Mouse (Mus musculus): ENCODE data around the gene Tbc1d10b. TPM values are rescaled to one million over a fixed set of nuclear protein-coding genes. Genes with fewer than 3 reads are reported as not detected.

Gene Tbc1d10b
- polyA plus RNA-seq, 1 experiment from 2014 or later = 15.8 TPM

DNA sequence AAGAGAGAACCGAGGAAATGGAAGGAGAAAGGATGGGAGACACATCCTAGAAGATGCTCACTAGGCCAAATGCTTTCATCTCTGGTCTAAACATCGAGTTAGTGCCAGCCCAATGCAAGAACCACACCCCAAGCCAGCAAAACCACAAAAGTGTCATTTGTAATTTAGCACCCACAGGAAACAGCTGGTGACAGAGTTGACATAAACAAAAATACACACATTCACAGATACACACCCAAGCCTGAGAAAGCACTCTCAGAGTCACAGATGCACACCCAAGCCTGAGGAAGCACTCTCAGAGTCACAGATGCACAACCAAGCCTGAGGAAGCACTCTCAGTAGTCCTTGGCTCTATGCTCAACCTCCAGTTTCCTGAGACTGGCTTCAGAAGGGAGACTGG is 27.5 kb downstream of the Tbc1d10b start:
- H3K4me2 ChIP-seq (ENCODE audit: low read depth, low read length) = no peak overlapping the region
- H3K9ac ChIP-seq (replicated peaks; ENCODE audit: low read length) = no peak overlapping the region
- DNase-seq (ENCODE audit: low spot score) (no peak), ATAC-seq (replicated peaks; ENCODE audit: insufficient number of reproducible peaks, low FRiP score, low TSS enrichment, low read depth) (no peak)
- H3K27me3 ChIP-seq (ENCODE audit: control insufficient read depth, insufficient read depth, low read length) = no peaks in the 10 kb centered on the region
- no peaks in the 10 kb centered on the region for H3K4me1 ChIP-seq (ENCODE audit: control insufficient read depth, insufficient read depth, low read length)
- H3K27ac ChIP-seq (replicated peaks; ENCODE audit: low read depth, low read length) = no peak overlapping the region
- H3K36me3 ChIP-seq (replicated peaks; ENCODE audit: control insufficient read depth, insufficient read depth, low read depth, low read length) = no peaks in the 10 kb centered on the region
- H3K9me3 ChIP-seq (replicated peaks; ENCODE audit: control insufficient read depth, low read length) = no peaks in the 10 kb centered on the region
- no peak overlapping the region for H3K4me3 ChIP-seq (ENCODE audit: low read depth, low read length)
- WGBS = 73% methylated on average over 2 of the region's 2 CpGs

DNA sequence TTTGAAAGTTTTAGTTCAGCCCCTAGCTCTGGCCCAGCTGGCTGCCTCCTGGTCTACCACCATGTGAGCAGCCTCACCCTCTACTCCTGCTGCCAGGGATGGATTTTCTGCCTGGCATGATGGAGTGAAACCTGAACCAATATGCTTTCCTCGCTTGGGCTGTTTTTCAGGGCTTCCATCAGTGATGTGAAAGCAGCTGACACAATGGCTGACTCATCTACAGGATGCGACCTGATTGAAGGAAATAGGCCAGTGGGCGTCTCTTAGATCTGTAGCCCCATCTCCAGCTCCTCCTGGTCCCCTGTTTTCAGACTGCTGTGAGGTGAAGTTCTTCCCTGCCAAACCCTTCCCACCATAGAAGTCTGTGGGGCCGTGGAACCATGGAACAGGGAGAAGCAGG is 31.3 kb downstream of the Tbc1d10b start:
- DNase-seq (ENCODE audit: low spot score) (no peak), ATAC-seq (replicated peaks; ENCODE audit: insufficient number of reproducible peaks, low FRiP score, low TSS enrichment, low read depth) (no peak)
- Histone ChIP-seq H3K9ac (replicated peaks; ENCODE audit: low read length) (no peak overlapping the region), H3K27ac (replicated peaks; ENCODE audit: low read depth, low read length) (no peak overlapping the region), H3K27me3 (ENCODE audit: control insufficient read depth, insufficient read depth, low read length) (no peaks in the 10 kb centered on the region), H3K36me3 (replicated peaks; ENCODE audit: control insufficient read depth, insufficient read depth, low read depth, low read length) (no peaks in the 10 kb centered on the region), H3K4me3 (ENCODE audit: low read depth, low read length) (no peak overlapping the region), H3K9me3 (replicated peaks; ENCODE audit: control insufficient read depth, low read length) (no peaks in the 10 kb centered on the region), H3K4me2 (ENCODE audit: low read depth, low read length) (no peak overlapping the region), H3K4me1 (ENCODE audit: control insufficient read depth, insufficient read depth, low read length) (no peaks in the 10 kb centered on the region)
- 69% methylated on average over 4 of the region's 4 CpGs for WGBS

DNA sequence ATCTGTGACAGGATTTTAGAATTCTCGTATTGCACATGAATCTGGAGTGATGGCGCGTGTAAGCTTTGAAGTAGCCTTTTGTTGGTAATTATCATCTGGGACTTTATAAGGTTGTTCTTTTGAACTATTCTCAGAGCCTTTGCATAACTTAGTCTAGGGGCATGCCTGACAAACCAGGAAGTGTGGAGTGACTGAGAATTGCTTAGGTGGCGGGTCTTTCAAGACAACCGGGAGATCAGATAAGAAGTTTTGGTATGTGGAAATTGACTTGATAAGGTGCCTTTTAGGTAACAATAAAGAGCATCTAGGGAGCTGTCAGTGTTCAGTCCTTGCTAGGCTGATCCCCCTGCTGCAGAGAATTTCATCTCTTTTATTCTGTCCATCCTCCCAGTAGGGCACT is 41.8 kb downstream of the Tbc1d10b start:
- no peak for ATAC-seq (replicated peaks; ENCODE audit: insufficient number of reproducible peaks, low FRiP score, low TSS enrichment, low read depth)
- DNase-seq (ENCODE audit: low spot score) = no peak
- Histone ChIP-seq H3K4me1 (ENCODE audit: control insufficient read depth, insufficient read depth, low read length) (no peaks in the 10 kb centered on the region), H3K9me3 (replicated peaks; ENCODE audit: control insufficient read depth, low read length) (no peaks in the 10 kb centered on the region), H3K27me3 (ENCODE audit: control insufficient read depth, insufficient read depth, low read length) (no peaks in the 10 kb centered on the region), H3K9ac (replicated peaks; ENCODE audit: low read length) (no peak overlapping the region), H3K4me3 (ENCODE audit: low read depth, low read length) (no peak overlapping the region), H3K27ac (replicated peaks; ENCODE audit: low read depth, low read length) (no peak overlapping the region), H3K4me2 (ENCODE audit: low read depth, low read length) (no peak overlapping the region), H3K36me3 (replicated peaks; ENCODE audit: control insufficient read depth, insufficient read depth, low read depth, low read length) (no peaks in the 10 kb centered on the region)
- 93% methylated on average over 5 of the region's 5 CpGs for WGBS

DNA sequence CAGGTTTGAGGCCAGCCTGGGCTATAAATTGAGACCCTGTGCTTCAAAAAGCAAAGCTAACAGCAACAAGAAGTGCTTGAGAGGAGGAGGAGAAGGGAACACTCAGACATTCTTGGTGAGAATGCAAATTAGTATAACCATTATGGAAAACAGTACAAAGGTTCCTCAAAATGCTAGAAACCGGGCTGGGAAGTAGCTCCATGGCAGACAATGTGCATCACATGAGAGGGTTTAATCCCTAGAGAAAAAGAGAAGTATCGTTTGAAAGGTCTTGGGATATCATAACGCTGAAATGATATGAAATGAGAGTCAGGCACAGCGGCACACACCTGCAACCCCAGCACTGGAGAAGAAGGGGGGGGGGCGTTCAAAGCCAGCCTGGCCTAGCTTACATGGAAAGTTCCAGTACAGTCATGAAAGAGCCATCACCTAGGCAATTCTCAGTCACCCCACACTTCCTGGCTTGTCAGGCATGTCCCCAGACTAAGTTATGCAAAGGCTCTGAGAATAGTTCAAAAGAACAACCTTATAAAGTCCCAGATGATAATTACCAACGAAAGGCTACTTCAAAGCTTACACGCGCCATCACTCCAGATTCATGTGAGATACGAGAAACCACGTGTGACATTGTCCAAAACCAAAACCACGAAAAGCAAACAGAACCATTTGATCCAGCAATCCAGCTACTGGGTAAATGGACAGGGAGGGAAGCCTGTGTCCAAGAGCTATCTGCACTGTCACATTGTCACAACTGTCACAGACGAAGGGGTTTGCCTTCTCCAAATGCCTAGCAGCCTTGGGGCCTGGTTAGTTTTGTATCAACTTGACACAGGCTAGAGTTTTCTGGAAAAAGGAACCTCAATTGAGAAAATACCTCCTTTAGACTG is 42.4 kb downstream of the Tbc1d10b start:
- Histone ChIP-seq H3K27ac (replicated peaks; ENCODE audit: low read depth, low read length) (no peak overlapping the region), H3K36me3 (replicated peaks; ENCODE audit: control insufficient read depth, insufficient read depth, low read depth, low read length) (no peaks in the 10 kb centered on the region), H3K9me3 (replicated peaks; ENCODE audit: control insufficient read depth, low read length) (no peaks in the 10 kb centered on the region), H3K9ac (replicated peaks; ENCODE audit: low read length) (no peak overlapping the region), H3K27me3 (ENCODE audit: control insufficient read depth, insufficient read depth, low read length) (no peaks in the 10 kb centered on the region), H3K4me2 (ENCODE audit: low read depth, low read length) (no peak overlapping the region), H3K4me1 (ENCODE audit: control insufficient read depth, insufficient read depth, low read length) (no peaks in the 10 kb centered on the region), H3K4me3 (ENCODE audit: low read depth, low read length) (no peak overlapping the region)
- 86% methylated on average over 12 of the region's 12 CpGs for WGBS
- no peak for ATAC-seq (replicated peaks; ENCODE audit: insufficient number of reproducible peaks, low FRiP score, low TSS enrichment, low read depth)
- DNase-seq (ENCODE audit: low spot score) = no peak

DNA sequence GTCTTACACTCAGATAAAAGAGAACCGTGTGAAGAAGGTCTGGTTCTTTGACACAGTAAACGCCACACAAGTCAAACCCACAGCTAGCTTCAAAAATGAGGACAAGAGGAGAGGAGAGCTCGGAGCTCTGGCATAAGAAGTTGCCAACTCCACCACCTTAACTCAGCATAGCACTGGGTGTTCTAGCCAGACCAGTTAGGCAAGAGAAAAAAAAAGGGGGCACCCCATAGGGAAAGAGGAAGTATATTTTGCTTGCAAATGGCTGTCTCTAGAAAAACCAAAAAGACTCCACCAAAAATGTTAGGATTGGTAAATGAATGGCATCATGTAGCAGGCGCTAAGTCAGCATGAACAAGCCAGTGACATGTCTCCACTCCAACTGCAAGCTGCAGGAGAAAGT is 44.3 kb downstream of the Tbc1d10b start:
- ATAC-seq (replicated peaks; ENCODE audit: insufficient number of reproducible peaks, low FRiP score, low TSS enrichment, low read depth) (no peak), DNase-seq (ENCODE audit: low spot score) (no peak)
- no peaks in the 10 kb centered on the region for H3K36me3 ChIP-seq (replicated peaks; ENCODE audit: control insufficient read depth, insufficient read depth, low read depth, low read length)
- H3K9me3 ChIP-seq (replicated peaks; ENCODE audit: control insufficient read depth, low read length) = no peaks in the 10 kb centered on the region
- 81% methylated on average over 4 of the region's 4 CpGs for WGBS
- no peak overlapping the region for H3K4me2 ChIP-seq (ENCODE audit: low read depth, low read length)
- no peaks in the 10 kb centered on the region for H3K27me3 ChIP-seq (ENCODE audit: control insufficient read depth, insufficient read depth, low read length)
- H3K4me1 ChIP-seq (ENCODE audit: control insufficient read depth, insufficient read depth, low read length) = no peaks in the 10 kb centered on the region
- H3K9ac ChIP-seq (replicated peaks; ENCODE audit: low read length) = no peak overlapping the region
- H3K4me3 ChIP-seq (ENCODE audit: low read depth, low read length) = no peak overlapping the region
- H3K27ac ChIP-seq (replicated peaks; ENCODE audit: low read depth, low read length) = no peak overlapping the region

DNA sequence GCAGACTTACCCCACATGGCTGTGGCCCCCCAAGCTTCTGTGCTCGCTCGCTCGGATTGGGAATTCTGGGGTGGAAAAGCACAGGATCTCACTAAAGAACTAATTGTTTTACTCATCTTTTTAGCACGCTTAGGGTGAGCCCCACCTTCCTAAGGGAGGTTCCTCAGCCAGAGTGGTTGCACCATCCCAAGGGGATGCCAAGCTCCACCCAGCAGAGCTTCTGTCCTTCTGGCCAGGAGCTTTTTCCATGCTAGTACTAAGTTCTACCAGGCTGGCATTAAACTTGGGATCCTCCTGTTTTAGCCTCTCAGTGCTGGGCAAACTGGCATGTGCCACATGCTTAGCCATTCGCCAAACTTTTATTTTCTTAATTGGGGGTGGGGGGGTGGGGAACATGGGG is 45.7 kb downstream of the Tbc1d10b start:
- H3K4me1 ChIP-seq (ENCODE audit: control insufficient read depth, insufficient read depth, low read length) = no peaks in the 10 kb centered on the region
- H3K9ac ChIP-seq (replicated peaks; ENCODE audit: low read length) = no peak overlapping the region
- H3K4me2 ChIP-seq (ENCODE audit: low read depth, low read length) = no peak overlapping the region
- 88% methylated on average over 5 of the region's 5 CpGs for WGBS
- no peak for DNase-seq (ENCODE audit: low spot score)
- H3K27ac ChIP-seq (replicated peaks; ENCODE audit: low read depth, low read length) = no peak overlapping the region
- no peak overlapping the region for H3K4me3 ChIP-seq (ENCODE audit: low read depth, low read length)
- ATAC-seq (replicated peaks; ENCODE audit: insufficient number of reproducible peaks, low FRiP score, low TSS enrichment, low read depth) = no peak
- no peaks in the 10 kb centered on the region for H3K27me3 ChIP-seq (ENCODE audit: control insufficient read depth, insufficient read depth, low read length)
- H3K9me3 ChIP-seq (replicated peaks; ENCODE audit: control insufficient read depth, low read length) = no peaks in the 10 kb centered on the region
- no peaks in the 10 kb centered on the region for H3K36me3 ChIP-seq (replicated peaks; ENCODE audit: control insufficient read depth, insufficient read depth, low read depth, low read length)

DNA sequence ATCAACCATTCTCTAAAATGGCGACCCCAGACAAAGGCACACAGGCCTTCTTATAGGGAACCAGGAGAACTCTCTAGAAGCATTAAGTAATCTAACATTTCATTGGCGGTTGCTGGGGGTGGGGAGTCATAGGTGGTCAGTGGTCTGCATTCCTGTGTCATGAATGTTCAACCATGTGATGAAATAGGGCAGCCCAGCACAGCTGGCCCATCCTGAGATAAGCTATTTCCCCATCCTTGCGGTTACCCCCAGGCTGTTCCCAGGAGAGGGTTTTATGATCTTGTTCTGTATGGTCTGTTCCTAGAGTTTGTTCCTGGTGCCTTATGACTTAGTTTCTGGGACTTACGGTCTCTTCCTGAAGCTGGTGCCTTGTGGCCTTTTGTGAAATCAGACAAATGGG is 50.7 kb downstream of the Tbc1d10b start:
- DNase-seq (ENCODE audit: low spot score) = no peak

DNA sequence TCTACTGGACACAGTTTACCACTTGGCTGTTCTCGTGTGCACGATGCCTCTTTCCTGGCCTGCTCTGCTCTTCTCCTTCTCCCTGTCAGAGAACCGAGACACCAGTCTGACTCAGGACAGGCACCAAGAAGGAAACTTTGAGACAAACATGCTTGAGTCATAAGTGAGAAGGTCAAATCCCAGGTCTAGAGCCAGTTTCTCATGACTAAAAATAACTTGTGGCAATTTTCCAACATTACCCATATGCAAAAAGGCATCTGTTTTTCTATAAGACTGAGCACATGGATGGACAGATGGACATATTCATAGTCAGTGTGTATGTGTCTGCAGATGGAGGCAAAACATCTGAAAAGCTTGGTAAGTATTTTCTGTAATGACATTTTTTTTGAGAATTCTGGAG is 54.8 kb downstream of the Tbc1d10b start:
- 92% methylated on average over 3 of the region's 3 CpGs for whole genome bisulfite sequencing
- Histone ChIP-seq H3K27ac (replicated peaks; ENCODE audit: low read depth, low read length) (no peak overlapping the region), H3K4me1 (ENCODE audit: control insufficient read depth, insufficient read depth, low read length) (no peaks in the 10 kb centered on the region), H3K4me2 (ENCODE audit: low read depth, low read length) (no peak overlapping the region), H3K27me3 (ENCODE audit: control insufficient read depth, insufficient read depth, low read length) (no peaks in the 10 kb centered on the region), H3K9me3 (replicated peaks; ENCODE audit: control insufficient read depth, low read length) (no peaks in the 10 kb centered on the region), H3K36me3 (replicated peaks; ENCODE audit: control insufficient read depth, insufficient read depth, low read depth, low read length) (no peaks in the 10 kb centered on the region), H3K9ac (replicated peaks; ENCODE audit: low read length) (no peak overlapping the region), H3K4me3 (ENCODE audit: low read depth, low read length) (no peak overlapping the region)
- no peak for DNase-seq (ENCODE audit: low spot score)
- ATAC-seq (replicated peaks; ENCODE audit: insufficient number of reproducible peaks, low FRiP score, low TSS enrichment, low read depth) = no peak

More for the DNA sequence above, 50.7 kb downstream of the Tbc1d10b start:
- no peak overlapping the region for H3K27ac ChIP-seq (replicated peaks; ENCODE audit: low read depth, low read length)
- H3K9ac ChIP-seq (replicated peaks; ENCODE audit: low read length) = no peak overlapping the region
- H3K4me1 ChIP-seq (ENCODE audit: control insufficient read depth, insufficient read depth, low read length) = no peaks in the 10 kb centered on the region
- WGBS = 86% methylated on average over 4 of the region's 4 CpGs
- ATAC-seq (replicated peaks; ENCODE audit: insufficient number of reproducible peaks, low FRiP score, low TSS enrichment, low read depth) = no peak
- no peaks in the 10 kb centered on the region for H3K9me3 ChIP-seq (replicated peaks; ENCODE audit: control insufficient read depth, low read length)
- no peak overlapping the region for H3K4me2 ChIP-seq (ENCODE audit: low read depth, low read length)
- no peaks in the 10 kb centered on the region for H3K36me3 ChIP-seq (replicated peaks; ENCODE audit: control insufficient read depth, insufficient read depth, low read depth, low read length)
- H3K27me3 ChIP-seq (ENCODE audit: control insufficient read depth, insufficient read depth, low read length) = no peaks in the 10 kb centered on the region
- H3K4me3 ChIP-seq (ENCODE audit: low read depth, low read length) = no peak overlapping the region

Measured in embryonic facial prominence, embryonic 11.5 days (tissue).